Mouse (Mus musculus) gastrocnemius, adult 2 months (tissue): ENCODE results near the gene Rita1. TPM values are rescaled to one million over a fixed set of nuclear protein-coding genes. Genes with fewer than 3 reads are reported as not detected.
A peak's percentile ranks its signal among the peaks of the same experiment; 100 is the strongest.

Source experiments
- DNase-seq: peaks from one replicate; pipeline ENCODE4 v3.0.0; 2022
- H3K27ac ChIP-seq: fragments of 200-600 bp; 2 replicates; pipeline ENCODE4 v1.8.1; 2022; ENCODE audit warnings: mild to moderate bottlenecking
- H3K4me3 ChIP-seq: fragments of 200-600 bp; 2 replicates; pipeline ENCODE4 v1.8.1; 2022; ENCODE audit warnings: mild to moderate bottlenecking, moderate library complexity
- CTCF ChIP-seq: fragments of 200-600 bp; IDR thresholded peaks from 2 replicates; pipeline ENCODE4 v1.8.1; 2022; ENCODE audit warnings: antibody characterized with exemption, mild to moderate bottlenecking, moderate library complexity
- intact Hi-C: fragments of 180-260 bp; cut with DNase I; formaldehyde crosslinking; loops from one replicate; pipeline ENCODE4 v1.15.1; 2025
- long read RNA-seq, 2 experiments: library from polyadenylated mRNA; stranded (forward); transcript quantifications; one replicate each; pipeline ENCODE4 v2.0.0; 2021
- total RNA-seq, 2 experiments: library from RNA; stranded (reverse); gene quantifications; 2 replicates each; pipeline ENCODE4 v1.2.3; 2021

Rita1 gene
- 1 to 10 TPM; 4.9 to 6.6 TPM for total RNA-seq
- long read RNA-seq, experiment 1, partial matches to known transcripts, result 1 of 3 reads
- long read RNA-seq, experiment 1, other reads (novel, unspliced or antisense), result 0 of 3 reads
- long read RNA-seq, experiment 2, partial matches to known transcripts, result 0 of 3 reads
- long read RNA-seq, experiment 2, other reads (novel, unspliced or antisense), result 0 of 3 reads

- intact Hi-C loops, result no loop called here
- DNase-seq, result peak; percentile 97
- no peak for TF ChIP-seq CTCF
- Histone ChIP-seq H3K27ac (peak within 1 kb of the TSS; percentile 98), H3K4me3 (peak within 1 kb of the TSS; percentile 78)
Measured at GRCm38 (mm10) chr5:120612442-120612821, at the start of gene Rita1, which contains the start of gene Ddx54. Rita1 (minus strand) TSS chr5:120612589. Ddx54 (plus strand) TSS chr5:120612739.

- TF ChIP-seq CTCF, result no peak
- intact Hi-C loops, result no loop called here
Measured at GRCm38 (mm10) chr5:120660816-120661215, 48.4 kb upstream of the Rita1 start.

DNA sequence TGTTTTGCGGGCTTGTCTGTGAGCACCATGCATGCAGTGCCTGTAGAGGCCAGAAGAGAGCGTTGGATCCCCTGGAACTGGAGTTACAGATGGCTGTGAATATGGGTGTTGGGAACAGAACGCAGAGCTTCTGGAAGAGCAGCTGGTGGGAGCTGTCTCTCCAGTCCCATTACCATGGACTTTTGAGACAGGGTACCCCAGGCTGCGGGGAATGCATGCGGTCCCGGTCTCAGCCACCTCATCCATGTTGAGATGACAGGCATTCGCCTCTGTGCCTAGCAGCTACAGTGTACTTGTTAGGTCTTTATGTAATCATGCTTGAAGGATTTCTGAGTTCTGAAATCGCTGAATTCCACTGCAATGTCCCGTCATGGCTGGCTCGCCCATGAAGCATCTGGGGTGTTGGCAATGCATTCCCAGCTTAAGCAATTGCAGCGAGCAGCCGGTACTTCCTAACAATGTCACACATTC lies 43.9 kb upstream of the Rita1 start:
- TF ChIP-seq CTCF, result no peak
- intact Hi-C loops, result no loop called here
- H3K27ac ChIP-seq, result no peak overlapping the region
- H3K4me3 ChIP-seq, result no peak overlapping the region
- DNase-seq, result no peak

More at GRCm38 (mm10) chr5:120660816-120661215, 48.4 kb upstream of the Rita1 start:
- no peak for DNase-seq
- Histone ChIP-seq H3K27ac (no peak overlapping the region), H3K4me3 (no peak overlapping the region)

DNA sequence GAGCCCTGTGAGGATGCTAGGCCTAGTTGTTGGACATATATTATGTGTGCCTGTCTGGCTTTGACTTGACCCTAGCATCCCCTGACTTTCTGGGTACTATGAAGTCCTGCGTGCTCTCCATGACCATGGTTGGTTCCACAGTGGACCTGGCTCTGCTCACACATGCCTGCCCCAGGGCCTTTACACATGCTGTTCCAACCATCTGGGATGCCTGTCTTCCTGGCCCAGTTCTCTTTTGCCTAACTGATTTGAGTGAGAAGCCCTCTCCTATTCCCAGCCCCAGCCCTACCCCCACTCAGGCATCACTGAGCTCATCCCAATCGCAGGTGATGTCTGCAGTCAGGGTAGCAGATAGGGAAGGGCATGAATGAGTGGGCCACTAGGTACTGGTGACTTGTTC lies 41.5 kb upstream of the Rita1 start:
- intact Hi-C loops, result no loop called here
- H3K4me3 ChIP-seq, result no peak overlapping the region
- no peak for TF ChIP-seq CTCF
- DNase-seq, result no peak
- no peak overlapping the region for H3K27ac ChIP-seq

DNA sequence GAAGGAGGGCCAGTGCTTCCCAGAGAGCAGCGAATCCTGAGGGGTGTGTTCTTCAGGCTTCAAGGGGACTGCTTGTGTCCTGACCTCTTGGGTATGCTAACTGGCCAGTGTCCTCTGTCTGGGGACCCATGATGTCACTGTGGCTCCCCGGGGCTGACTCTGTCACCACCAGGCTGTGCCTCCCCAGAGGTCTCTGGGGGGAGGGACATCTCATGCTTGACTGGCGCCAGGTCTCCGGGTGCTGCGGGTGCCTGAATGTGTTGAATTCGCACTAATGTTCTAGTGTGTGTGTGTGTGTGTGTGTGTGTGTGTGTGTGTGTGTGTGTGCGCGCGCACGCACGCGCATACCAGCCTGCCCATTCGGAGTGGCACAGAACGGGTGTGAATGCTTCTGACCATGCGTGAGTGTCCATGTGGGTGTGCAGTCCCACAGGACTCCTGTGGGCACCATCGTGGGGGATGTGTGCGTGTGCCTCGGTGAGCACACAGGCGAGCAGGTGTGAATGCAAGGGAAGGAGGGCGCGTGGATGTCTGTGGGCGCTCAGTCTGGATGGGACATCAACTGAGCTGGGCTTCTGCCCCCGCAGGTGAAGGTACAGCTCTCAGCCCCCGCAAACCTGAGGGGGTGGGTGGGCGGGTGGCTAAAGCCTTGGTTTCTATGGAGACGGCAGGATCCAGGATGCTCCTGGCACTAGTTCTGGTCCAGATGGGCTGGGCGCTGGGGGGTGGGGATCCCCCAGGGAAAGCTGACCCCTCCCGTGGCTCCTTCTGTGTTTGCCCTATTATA lies 40.7 kb upstream of the Rita1 start:
- intact Hi-C loops, result no loop called here
- no peak overlapping the region for H3K4me3 ChIP-seq
- no peak for DNase-seq
- H3K27ac ChIP-seq, result no peak overlapping the region
- no peak for TF ChIP-seq CTCF

DNA sequence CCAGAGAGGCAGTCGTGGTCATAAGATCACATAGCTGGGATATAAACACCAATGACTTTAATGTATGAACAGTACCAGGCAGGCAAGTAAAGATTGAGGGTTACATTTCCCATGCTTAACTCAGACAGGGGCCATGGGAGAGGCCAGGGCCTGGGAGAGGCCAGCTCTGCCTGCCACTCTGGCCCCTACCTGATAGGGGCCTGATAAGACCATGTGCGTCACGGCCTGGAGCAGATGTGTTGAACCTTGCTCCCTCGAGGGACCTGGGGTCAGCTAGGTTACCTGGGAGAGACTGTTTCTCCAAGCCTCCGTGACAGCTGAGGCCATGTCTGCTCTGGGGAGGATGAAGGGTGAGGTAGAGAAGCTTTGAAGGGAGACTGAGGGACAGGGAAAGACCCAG lies 38.8 kb upstream of the Rita1 start:
- Histone ChIP-seq H3K4me3 (no peak overlapping the region), H3K27ac (no peak overlapping the region)
- no peak for TF ChIP-seq CTCF
- DNase-seq, result no peak
- intact Hi-C loops, result no loop called here

DNA sequence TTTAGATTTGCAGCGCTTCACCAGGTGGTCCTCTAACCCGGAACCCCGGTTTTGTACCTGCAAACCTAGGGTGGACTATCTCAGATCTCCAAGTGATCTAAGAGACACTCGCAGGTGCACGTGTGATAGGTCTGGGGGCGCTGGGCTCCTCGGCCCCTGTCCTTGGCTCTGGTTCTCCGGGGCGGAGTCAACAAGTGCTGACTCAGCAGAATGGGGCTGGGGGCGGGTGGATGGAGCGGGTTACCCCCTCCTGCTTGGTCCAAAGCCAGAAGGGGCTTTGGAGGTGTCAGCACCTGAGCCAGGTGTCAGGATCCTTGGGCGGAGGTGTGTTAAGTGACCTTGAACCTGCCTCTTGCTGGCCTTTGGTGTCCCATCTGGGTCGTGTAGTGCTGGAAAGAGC lies 37.5 kb upstream of the Rita1 start:
- intact Hi-C loops, result no loop called here
- Histone ChIP-seq H3K4me3 (no peak overlapping the region), H3K27ac (no peak overlapping the region)
- DNase-seq, result no peak
- TF ChIP-seq CTCF, result no peak

DNA sequence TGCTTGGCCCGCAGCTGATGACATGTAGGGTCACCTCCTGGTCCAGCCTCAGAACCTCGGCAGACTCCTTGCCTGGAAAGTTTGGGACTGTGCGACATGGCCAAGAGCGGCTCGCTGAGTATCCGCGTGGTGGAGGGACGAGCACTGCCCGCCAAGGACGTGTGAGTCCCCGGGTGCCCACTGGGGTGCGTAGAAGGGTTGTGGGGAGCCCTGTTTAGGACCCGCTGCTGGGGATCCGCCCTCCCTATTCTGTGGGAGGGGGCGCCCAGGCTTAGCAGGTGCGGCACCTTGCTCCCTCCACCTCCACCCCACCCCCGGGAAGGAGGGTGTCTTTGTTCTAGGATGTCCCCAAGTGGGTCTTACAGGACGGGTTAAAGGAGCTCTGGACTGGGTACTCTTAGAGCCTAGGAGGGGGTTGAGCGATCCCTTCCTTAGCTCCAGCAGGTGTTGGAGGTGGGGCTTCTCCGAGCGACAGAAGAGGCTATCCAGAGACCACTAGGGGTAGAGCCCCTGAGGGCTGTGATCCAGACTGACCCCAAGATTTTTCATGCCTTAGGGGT lies 37.1 kb upstream of the Rita1 start:
- DNase-seq, result no peak
- no peak overlapping the region for H3K27ac ChIP-seq
- no peak for TF ChIP-seq CTCF
- peak overlapping the region; percentile 68 for H3K4me3 ChIP-seq
- intact Hi-C loops, result no loop called here

DNA sequence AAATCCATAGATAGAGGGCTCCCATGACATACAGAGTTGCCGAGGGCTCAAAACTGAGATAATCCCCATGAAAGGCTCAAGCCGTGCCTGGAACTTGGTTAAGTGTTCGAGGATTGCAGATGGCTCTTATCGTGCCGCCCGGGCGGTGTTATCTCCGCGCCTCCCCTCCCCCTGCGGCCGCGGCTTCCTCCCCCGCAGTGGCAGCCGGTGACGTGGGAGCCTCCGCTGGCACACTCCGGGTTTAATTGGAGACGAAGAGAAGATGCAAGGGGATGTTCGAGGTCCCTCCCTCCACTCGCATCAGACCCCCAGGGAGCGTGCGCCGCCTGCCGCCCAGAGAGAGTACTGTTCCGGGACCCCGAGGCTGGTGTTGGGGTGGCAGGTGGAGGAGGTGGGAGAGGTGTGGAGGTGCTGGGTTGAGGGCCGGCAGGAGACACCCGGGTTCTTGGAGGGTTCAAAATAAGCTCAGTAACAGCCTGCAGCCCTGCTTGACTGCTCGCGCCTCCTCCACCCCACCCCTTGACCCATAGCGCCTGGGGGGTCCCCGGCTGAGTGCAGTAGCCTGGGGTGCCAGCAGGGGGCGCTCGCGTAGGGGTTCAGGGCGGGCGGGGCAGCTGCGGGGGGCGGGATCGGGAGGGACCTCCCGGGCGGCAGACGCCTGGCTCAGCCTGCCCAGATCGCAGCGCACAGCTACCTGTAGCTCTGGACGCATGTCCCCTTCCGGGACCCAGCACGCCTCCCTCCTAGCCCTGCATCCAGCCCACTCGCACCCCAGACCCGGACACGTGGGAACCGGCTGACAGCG lies 36.4 kb upstream of the Rita1 start, which contains the start of gene Rasal1:
Gene Rasal1 (plus strand): TSS at position 244 of the 805 bp plus-strand sequence.
- Histone ChIP-seq H3K4me3 (peak within 1 kb of the TSS; percentile 68), H3K27ac (no peak within 1 kb of the TSS)
- peak; percentile 65 for TF ChIP-seq CTCF
- DNase-seq, result peak; percentile 51
- intact Hi-C loops, result no loop called here

DNA sequence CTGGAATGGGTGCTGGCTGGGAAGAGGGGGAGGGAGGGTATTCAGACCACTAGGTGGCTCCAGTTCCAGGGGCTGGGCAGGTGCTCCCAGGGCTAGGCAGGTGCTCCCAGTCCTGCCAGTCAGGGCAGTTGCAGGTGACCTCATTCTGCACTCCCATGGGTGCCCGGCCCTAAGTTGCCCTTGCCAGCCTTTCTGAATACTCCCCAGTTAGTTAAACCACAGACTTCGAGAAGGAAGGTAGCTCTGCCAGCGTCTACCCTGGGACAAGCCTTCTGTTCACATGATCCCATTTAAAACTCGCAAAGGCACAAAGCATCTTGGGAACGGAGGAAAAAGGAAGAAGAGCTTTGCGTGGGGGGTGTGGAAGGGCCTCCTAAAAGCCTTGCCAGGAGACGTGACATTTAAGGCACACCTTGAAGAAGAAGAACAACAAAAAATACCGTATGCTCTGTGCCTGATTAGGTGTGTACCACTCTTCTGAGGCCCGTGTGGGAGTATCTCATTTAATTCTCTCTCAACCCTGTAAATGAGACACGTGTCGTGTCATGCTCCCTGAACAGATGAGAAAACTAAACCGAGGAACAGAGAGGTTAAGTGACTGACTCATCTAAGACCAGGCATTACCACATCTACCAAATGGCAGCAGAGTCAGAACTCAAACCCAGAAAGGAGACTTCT lies 35.6 kb upstream of the Rita1 start:
- no peak for DNase-seq
- H3K27ac ChIP-seq, result no peak overlapping the region
- intact Hi-C loops, result no loop called here
- TF ChIP-seq CTCF, result no peak
- H3K4me3 ChIP-seq, result peak overlapping the region; percentile 68

DNA sequence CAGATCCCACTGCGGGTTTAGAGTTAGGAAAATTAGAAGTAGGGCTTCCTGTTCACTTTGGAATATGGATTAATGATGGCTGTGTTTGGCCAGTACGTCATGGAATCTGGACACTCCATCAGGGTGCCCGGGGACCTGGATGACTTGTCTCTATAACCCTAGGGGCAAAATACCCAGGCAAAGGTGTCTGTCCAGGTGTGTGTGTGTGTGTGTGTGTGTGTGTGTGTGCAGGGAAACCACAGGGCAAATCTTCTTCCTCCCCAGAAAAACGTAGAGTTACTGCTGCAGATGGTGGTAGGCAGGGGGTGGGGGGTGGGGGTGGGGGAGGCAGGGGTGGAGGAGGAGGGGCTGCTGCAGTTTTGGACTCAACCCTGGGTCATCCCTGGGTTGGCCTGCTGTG lies 35.0 kb upstream of the Rita1 start:
- Histone ChIP-seq H3K4me3 (no peak overlapping the region), H3K27ac (no peak overlapping the region)
- no peak for TF ChIP-seq CTCF
- DNase-seq, result no peak
- intact Hi-C loops, result no loop called here

DNA sequence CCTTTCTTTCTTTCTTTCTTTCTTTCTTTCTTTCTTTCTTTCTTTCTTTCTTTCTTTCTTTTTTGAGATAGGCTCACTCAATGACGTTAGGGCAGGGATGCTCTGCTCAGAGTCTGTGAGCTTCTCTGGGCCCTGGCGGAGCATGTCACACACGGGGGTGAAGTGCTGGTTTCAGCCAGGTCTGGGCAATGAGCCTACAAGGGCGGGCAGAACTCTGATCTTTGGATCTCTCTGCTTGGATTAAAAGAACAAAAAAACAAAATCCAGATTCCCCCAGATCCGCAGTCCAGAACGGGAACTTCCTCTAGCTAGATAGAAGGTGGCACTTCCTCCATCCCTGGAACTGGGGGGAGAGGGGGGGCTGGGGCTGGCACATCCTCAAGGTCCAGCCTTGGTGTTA lies 33.5 kb upstream of the Rita1 start:
- peak; percentile 51 for DNase-seq
- no peak for TF ChIP-seq CTCF
- intact Hi-C loops, result no loop called here

More for the DNA sequence above, 33.5 kb upstream of the Rita1 start:
- no peak overlapping the region for H3K27ac ChIP-seq
- H3K4me3 ChIP-seq, result no peak overlapping the region
